Mouse (Mus musculus) liver, embryonic 14.5 days (tissue): ENCODE measurements at regions not wholly inside any gene's neighbourhood (a gene's known extent, or its start where the extent isn't known, plus 50 kb on each side); places are given as distances from the start of the nearest gene placed in this dataset.

Source experiments
- ATAC-seq: fragments of 200-750 bp; cut with Nextera tagmentation; 2 replicates; pipeline ENCODE4 v1.8.0; 2017; ENCODE audit warnings: moderate number of reproducible peaks, mild to moderate bottlenecking, moderate library complexity; ENCODE audit not compliant: insufficient read depth
- DNase-seq, 3 experiments: peaks; one replicate each; pipeline ENCODE4 v3.0.0-alpha.2; 2012 to 2013; ENCODE audit warnings: low read depth in 3 of 3, low spot score in 3 of 3
- H3K27ac ChIP-seq: fragments of 300-500 bp; sonication (generic); 2 replicates; pipeline ENCODE4 v1.5.1; 2014; ENCODE audit warnings: moderate library complexity, mild to moderate bottlenecking, control low read depth, inconsistent platforms
- H3K27me3 ChIP-seq: fragments of 300-500 bp; sonication (generic); 2 replicates; pipeline ENCODE4 v1.6.1; 2014; ENCODE audit warnings: mild to moderate bottlenecking, low read length, moderate library complexity; ENCODE audit not compliant: control insufficient read depth, insufficient read depth
- H3K36me3 ChIP-seq: fragments of 300-500 bp; sonication (generic); replicated peaks from 2 replicates; pipeline ENCODE4 v1.6.1; 2014; ENCODE audit warnings: low read depth; ENCODE audit not compliant: control insufficient read depth, insufficient read depth
- H3K4me1 ChIP-seq, 2 experiments: fragments of 200-500 bp in 1 of 2; fragments of 300-500 bp in 1 of 2; sonication (generic) in 1 of 2; replicated peaks; 2 replicates each; pipeline ENCODE4 v1.6.1; 2012 to 2014; ENCODE audit warnings: antibody characterized with exemption in 1 of 2, inconsistent platforms in 1 of 2, low read length in 1 of 2; ENCODE audit not compliant: control insufficient read depth in 2 of 2, insufficient read depth in 2 of 2
- H3K4me2 ChIP-seq: fragments of 300-500 bp; sonication (generic); 2 replicates; pipeline ENCODE4 v1.6.1; 2014; ENCODE audit warnings: low read depth, mild to moderate bottlenecking, control low read depth, moderate library complexity
- H3K4me3 ChIP-seq, 2 experiments: fragments of 200-500 bp in 1 of 2; fragments of 300-500 bp in 1 of 2; sonication (generic) in 1 of 2; 2 replicates each; pipeline ENCODE4 v1.5.1; 2012 to 2014; ENCODE audit warnings: low read depth in 2 of 2, low read length in 2 of 2, mild to moderate bottlenecking in 2 of 2, control low read depth in 1 of 2, inconsistent platforms in 1 of 2, moderate library complexity in 1 of 2; ENCODE audit not compliant: insufficient read depth in 1 of 2
- H3K9ac ChIP-seq: fragments of 300-500 bp; sonication (generic); replicated peaks from 2 replicates; pipeline ENCODE4 v1.6.1; 2014; ENCODE audit warnings: mild to moderate bottlenecking, control low read depth, moderate library complexity
- H3K9me3 ChIP-seq: fragments of 300-500 bp; sonication (generic); 2 replicates; pipeline ENCODE4 v1.6.1; 2016; ENCODE audit warnings: low read length, mixed read lengths; ENCODE audit not compliant: control insufficient read depth
- CTCF ChIP-seq: IDR thresholded peaks from 2 replicates; pipeline ENCODE4 v1.5.1; 2016; ENCODE audit warnings: antibody characterized with exemption, low read depth, control low read depth
- EP300 ChIP-seq: IDR thresholded peaks from 2 replicates; pipeline ENCODE4 v1.6.1; 2016; ENCODE audit warnings: antibody characterized with exemption, low read depth
- WGBS: fragments of 180-500 bp; shearing (Covaris S2); extraction: QIAGEN DNeasy Blood & Tissue Kit; methylation state at CpG from one replicate; pipeline ENCODE4 v1.1.7; 2014; ENCODE audit not compliant: insufficient replicate concordance; 5-methylcytosine and 5-hydroxymethylcytosine counted together

DNA sequence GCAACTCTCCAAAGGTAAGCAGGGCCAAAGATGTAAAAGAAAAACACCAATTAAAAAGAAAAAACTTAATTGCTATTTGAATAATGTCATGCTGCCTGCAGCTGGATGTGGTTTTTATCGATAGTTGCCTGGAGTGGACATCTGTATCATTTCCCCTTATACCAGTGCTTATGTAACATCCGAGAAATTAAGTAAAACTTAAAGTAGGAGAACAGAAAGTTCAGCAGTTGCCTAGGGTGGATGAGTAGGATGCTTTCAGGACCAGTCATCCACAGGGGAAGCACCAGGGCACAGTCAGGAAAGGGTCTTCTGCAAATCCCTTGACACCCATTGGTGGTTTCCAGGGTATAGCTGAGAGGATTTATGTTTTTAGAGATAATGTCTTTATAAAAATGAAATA is 248.9 kb upstream of the Prdm1 start:
- Histone ChIP-seq H3K36me3 (no peaks in the 10 kb centered on the region), H3K27me3 (no peaks in the 10 kb centered on the region), H3K4me1 (peaks cover 0 to 2% of the 10 kb centered on the region in 2 experiments; a peak in 1 of 4 replicates), H3K9ac (no peak overlapping the region), H3K27ac (no peak overlapping the region), H3K4me3 (no peak overlapping the region), H3K9me3 (no peaks in the 10 kb centered on the region), H3K4me2 (no peak overlapping the region)
- DNase-seq (no peak), ATAC-seq (no peak)
- TF ChIP-seq EP300 (no peak), CTCF (no peak)
- 64% methylated on average over 2 of the region's 2 CpGs for WGBS

DNA sequence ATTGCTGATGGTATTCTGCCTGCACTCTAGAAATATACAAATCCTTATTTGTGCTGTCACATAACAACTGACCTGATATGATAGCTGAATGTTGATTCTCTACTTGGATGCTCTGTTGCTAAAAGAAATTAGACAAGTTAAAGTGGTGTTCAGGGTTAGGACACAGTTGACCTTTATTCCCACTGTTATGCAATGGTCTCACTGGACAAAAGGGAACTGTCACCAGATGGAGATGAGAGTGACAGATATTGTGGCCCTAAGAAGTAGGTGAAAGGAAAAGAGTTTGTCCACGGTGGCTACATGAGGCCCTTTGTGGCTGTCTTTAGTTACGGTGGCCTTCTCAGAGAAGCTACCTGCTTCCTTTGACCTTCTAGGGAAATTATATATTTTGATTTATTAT is 247.9 kb upstream of the Prdm1 start:
- no peaks in the 10 kb centered on the region for H3K36me3 ChIP-seq
- H3K4me2 ChIP-seq, result no peak overlapping the region
- WGBS, result 43% methylated on average over 2 of the region's 2 CpGs

DNA sequence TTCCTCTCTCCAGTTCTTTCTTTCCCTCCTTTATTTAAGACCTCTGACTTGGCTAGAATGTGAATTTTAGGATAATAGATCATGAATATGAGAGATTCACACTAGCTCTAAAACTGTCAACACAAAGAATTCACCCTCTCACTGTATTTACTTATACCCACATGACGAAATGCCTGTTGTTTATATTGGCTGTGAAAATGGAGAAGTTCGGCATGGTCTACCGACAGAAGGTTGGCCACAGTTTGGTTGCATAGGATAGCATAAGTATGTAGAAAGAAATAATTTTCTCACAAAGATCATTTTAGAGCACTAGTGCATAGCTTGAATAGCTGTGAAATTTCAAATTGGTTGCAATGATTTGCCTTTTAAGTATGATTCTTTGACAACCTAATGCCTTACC is 237.2 kb upstream of the Prdm1 start:
- DNase-seq, result no peak
- WGBS, result 57% methylated on average over 3 of the region's 3 CpGs

More for the DNA sequence above, 247.9 kb upstream of the Prdm1 start:
- TF ChIP-seq EP300 (no peak), CTCF (no peak)
- H3K27me3 ChIP-seq, result no peaks in the 10 kb centered on the region
- no peaks in the 10 kb centered on the region for H3K9me3 ChIP-seq
- DNase-seq (peak in 1 of 3 experiments; percentile 14), ATAC-seq (no peak)
- no peak overlapping the region for H3K4me3 ChIP-seq
- peaks cover 0 to 2% of the 10 kb centered on the region in 2 experiments; a peak in 1 of 4 replicates for H3K4me1 ChIP-seq
- H3K27ac ChIP-seq, result no peak overlapping the region
- H3K9ac ChIP-seq, result no peak overlapping the region

GRCm38 (mm10) chr10:44763102-44763501 is 234.8 kb upstream of the Prdm1 start:
- no peak for TF ChIP-seq EP300
- no peak for TF ChIP-seq CTCF
- no peak overlapping the region for H3K4me3 ChIP-seq
- no peak overlapping the region for H3K9ac ChIP-seq
- no peak overlapping the region for H3K27ac ChIP-seq
- no peak for ATAC-seq
- H3K9me3 ChIP-seq, result no peaks in the 10 kb centered on the region
- H3K36me3 ChIP-seq, result no peaks in the 10 kb centered on the region
- H3K4me1 ChIP-seq, result peaks cover 0 to 12% of the 10 kb centered on the region in 2 experiments; a peak in 2 of 4 replicates
- no peaks in the 10 kb centered on the region for H3K27me3 ChIP-seq
- no peak overlapping the region for H3K4me2 ChIP-seq
- WGBS, result 52% methylated on average over 3 of the region's 3 CpGs
- DNase-seq, result no peak

More for the DNA sequence above, 237.2 kb upstream of the Prdm1 start:
- H3K9ac ChIP-seq, result no peak overlapping the region
- no peak for ATAC-seq
- H3K4me1 ChIP-seq, result peaks cover 0 to 9% of the 10 kb centered on the region in 2 experiments; a peak in 2 of 4 replicates
- H3K4me3 ChIP-seq, result no peak overlapping the region
- no peak for TF ChIP-seq CTCF
- TF ChIP-seq EP300, result no peak
- H3K27me3 ChIP-seq, result no peaks in the 10 kb centered on the region
- H3K9me3 ChIP-seq, result no peaks in the 10 kb centered on the region
- no peak overlapping the region for H3K4me2 ChIP-seq
- H3K36me3 ChIP-seq, result no peaks in the 10 kb centered on the region
- no peak overlapping the region for H3K27ac ChIP-seq

DNA sequence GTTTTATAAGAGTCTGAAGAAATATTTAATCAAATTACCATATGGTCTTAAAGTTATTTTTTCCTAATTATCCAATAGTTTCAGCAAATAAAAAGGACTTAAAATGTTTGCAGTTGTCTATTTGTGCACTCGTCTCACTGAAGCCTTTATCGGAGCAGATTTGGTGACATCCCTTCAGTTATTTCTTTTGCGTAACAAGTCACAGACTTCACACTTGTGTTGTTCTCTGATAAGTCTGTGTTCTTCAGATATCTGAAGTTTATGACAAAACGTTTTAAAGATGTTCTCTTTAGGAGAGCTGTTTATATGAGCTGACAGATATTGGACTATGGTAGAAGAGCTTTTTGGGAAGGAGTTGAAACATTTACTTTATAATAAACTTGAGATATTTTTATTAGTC is 233.8 kb upstream of the Prdm1 start:
- 8% methylated on average over 4 of the region's 4 CpGs for WGBS
- Histone ChIP-seq H3K27ac (no peak overlapping the region), H3K9ac (no peak overlapping the region), H3K27me3 (no peaks in the 10 kb centered on the region), H3K36me3 (no peaks in the 10 kb centered on the region), H3K9me3 (no peaks in the 10 kb centered on the region), H3K4me3 (no peak overlapping the region), H3K4me2 (no peak overlapping the region), H3K4me1 (peaks cover 0 to 12% of the 10 kb centered on the region in 2 experiments; a peak in 2 of 4 replicates)
- ATAC-seq (peak; percentile 69; the same call in 1 of the 2 replicates), DNase-seq (peak; percentile 25 to 33 (median 26))
- peak; percentile 87 for TF ChIP-seq EP300
- TF ChIP-seq CTCF, result no peak
